Mouse (Mus musculus) heart, embryonic 12.5 days (tissue): ENCODE data around the gene Tmem123. TPM values are rescaled to one million over a fixed set of nuclear protein-coding genes. Genes with fewer than 3 reads are reported as not detected.

Experiments
- ATAC-seq: fragments of 200-750 bp; cut with Nextera tagmentation; 2 replicates; pipeline ENCODE4 v1.8.0; 2017; ENCODE audit warnings: moderate TSS enrichment, moderate library complexity; ENCODE audit not compliant: insufficient number of reproducible peaks, low FRiP score
- H3K27ac ChIP-seq: fragments of 300-500 bp; sonication (generic); 2 replicates; pipeline ENCODE4 v1.5.1; 2016; ENCODE audit warnings: mild to moderate bottlenecking, moderate library complexity; ENCODE audit not compliant: poor library complexity, severe bottlenecking
- H3K27me3 ChIP-seq: fragments of 300-500 bp; sonication (generic); replicated peaks from 2 replicates; pipeline ENCODE4 v1.6.1; 2016; ENCODE audit warnings: mild to moderate bottlenecking, moderate library complexity
- H3K36me3 ChIP-seq: fragments of 300-500 bp; sonication (generic); 2 replicates; pipeline ENCODE4 v1.6.1; 2016; ENCODE audit warnings: mild to moderate bottlenecking, moderate library complexity
- H3K4me1 ChIP-seq: fragments of 300-500 bp; sonication (generic); replicated peaks from 2 replicates; pipeline ENCODE4 v1.6.1; 2016; ENCODE audit warnings: mild to moderate bottlenecking
- H3K4me2 ChIP-seq: fragments of 300-500 bp; sonication (generic); 2 replicates; pipeline ENCODE4 v1.6.1; 2016; ENCODE audit warnings: mild to moderate bottlenecking, moderate library complexity
- H3K4me3 ChIP-seq: fragments of 300-500 bp; sonication (generic); 2 replicates; pipeline ENCODE4 v1.5.1; 2016; ENCODE audit warnings: mild to moderate bottlenecking
- H3K9ac ChIP-seq: fragments of 300-500 bp; sonication (generic); 2 replicates; pipeline ENCODE4 v1.6.1; 2016; ENCODE audit warnings: mild to moderate bottlenecking, moderate library complexity
- H3K9me3 ChIP-seq: fragments of 300-500 bp; sonication (generic); replicated peaks from 2 replicates; pipeline ENCODE4 v1.6.1; 2016; ENCODE audit warnings: mild to moderate bottlenecking, moderate library complexity
- WGBS: fragments of 180-500 bp; shearing (Covaris S2); methylation state at CpG from one replicate; pipeline ENCODE4 v1.1.7; 2016; 5-methylcytosine and 5-hydroxymethylcytosine counted together
- microRNA-seq: library from miRNA; unstranded; fragments of <30 nt; microRNA quantifications from one replicate; pipeline ENCODE4, GENCODE M21; 2017
- polyA plus RNA-seq: library from polyadenylated mRNA; unstranded; fragments of >200 nt; fragmentation: Nextera tagmentation; extraction: Ambion mirVana; gene quantifications from 2 replicates; pipeline ENCODE4 v1.2.1, GENCODE M21; 2016

Tmem123 gene
- polyA plus RNA-seq, 1 experiment from 2014 or later, result 119 TPM

GRCm38 (mm10) chr9:7829531-7830528 lies 66.0 kb downstream of the Tmem123 start:
- Histone ChIP-seq H3K27me3 (no peaks in the 10 kb centered on the region), H3K4me1 (peaks cover 29% of the 10 kb centered on the region), H3K36me3 (peaks cover 24% of the 10 kb centered on the region), H3K4me2 (peak overlapping the region; percentile 44), H3K27ac (peak overlapping the region; percentile 0; the same call in 1 of the 2 replicates), H3K4me3 (no peak overlapping the region), H3K9me3 (no peaks in the 10 kb centered on the region), H3K9ac (no peak overlapping the region)
- 31% methylated on average over 9 of the region's 9 CpGs for WGBS
- peak; percentile 89 for ATAC-seq

GRCm38 (mm10) chr9:7833421-7833820 lies 69.6 kb downstream of the Tmem123 start:
- H3K4me2 ChIP-seq, result peak overlapping the region; percentile 27
- no peaks in the 10 kb centered on the region for H3K9me3 ChIP-seq
- no peak overlapping the region for H3K27ac ChIP-seq
- no peaks in the 10 kb centered on the region for H3K27me3 ChIP-seq
- WGBS, result 86% methylated on average over 6 of the region's 6 CpGs
- H3K36me3 ChIP-seq, result peaks cover 16% of the 10 kb centered on the region
- H3K9ac ChIP-seq, result no peak overlapping the region
- ATAC-seq, result no peak
- H3K4me1 ChIP-seq, result peaks cover 30% of the 10 kb centered on the region
- no peak overlapping the region for H3K4me3 ChIP-seq

DNA sequence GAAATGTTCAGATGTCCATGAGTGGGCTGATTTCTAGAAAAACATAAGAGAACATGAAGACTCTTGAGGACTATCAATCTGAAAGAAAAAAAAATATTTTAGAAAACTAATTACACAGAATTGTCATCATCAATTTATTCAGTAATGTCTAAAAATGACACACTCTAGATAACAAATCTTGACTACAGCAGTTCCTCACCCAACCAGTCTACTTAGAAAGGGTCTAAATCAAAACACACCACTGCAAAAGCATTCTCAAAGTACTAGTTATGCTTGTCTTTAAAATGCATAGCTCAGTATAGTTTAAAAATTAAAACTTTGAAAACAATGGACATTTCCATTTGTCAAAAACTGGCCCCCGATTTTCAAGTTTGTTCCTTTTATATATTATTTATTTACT lies 71.5 kb downstream of the Tmem123 start:
- WGBS, result 81% methylated on average over 1 of the region's 1 CpGs
- Histone ChIP-seq H3K4me2 (no peak overlapping the region), H3K9ac (no peak overlapping the region), H3K36me3 (peaks cover 16% of the 10 kb centered on the region), H3K27ac (no peak overlapping the region), H3K27me3 (no peaks in the 10 kb centered on the region), H3K9me3 (no peaks in the 10 kb centered on the region), H3K4me3 (no peak overlapping the region), H3K4me1 (peaks cover 20% of the 10 kb centered on the region)
- no peak for ATAC-seq

GRCm38 (mm10) chr9:7836331-7836730 lies 72.5 kb downstream of the Tmem123 start:
- no peaks in the 10 kb centered on the region for H3K27me3 ChIP-seq
- peaks cover 20% of the 10 kb centered on the region for H3K4me1 ChIP-seq
- peak overlapping the region; percentile 80 for H3K4me3 ChIP-seq
- H3K36me3 ChIP-seq, result peaks cover 16% of the 10 kb centered on the region
- H3K27ac ChIP-seq, result peak overlapping the region; percentile 100
- peak overlapping the region; percentile 93 for H3K9ac ChIP-seq
- WGBS, result under 1% methylated on average over 16 of the region's 16 CpGs
- H3K4me2 ChIP-seq, result peak overlapping the region; percentile 69
- ATAC-seq, result peak; percentile 44; the same call in 1 of the 2 replicates
- no peaks in the 10 kb centered on the region for H3K9me3 ChIP-seq

- Histone ChIP-seq H3K9ac (peak within 1 kb of the TSS; percentile 93), H3K27me3 (no peaks in the 10 kb centered on the region), H3K4me2 (peak within 1 kb of the TSS; percentile 69), H3K9me3 (no peaks in the 10 kb centered on the region), H3K27ac (peak within 1 kb of the TSS; percentile 100), H3K36me3 (peaks cover 14% of the 10 kb centered on the region), H3K4me1 (peaks cover 17% of the 10 kb centered on the region), H3K4me3 (peak within 1 kb of the TSS; percentile 80)
- peak; percentile 98 for ATAC-seq
- under 1% methylated on average over 68 of the region's 68 CpGs for whole genome bisulfite sequencing
These were observed 73.3 kb downstream of the Tmem123 start, which contains the start of gene Birc2 for GRCm38 (mm10) chr9:7836905-7837805. TSS of gene Birc2 (minus strand) at chr9:7837064.

GRCm38 (mm10) chr9:7837806-7838440 lies 74.1 kb downstream of the Tmem123 start:
- Histone ChIP-seq H3K9ac (peak overlapping the region; percentile 93), H3K4me2 (peak overlapping the region; percentile 69), H3K27me3 (no peaks in the 10 kb centered on the region), H3K9me3 (no peaks in the 10 kb centered on the region), H3K4me1 (peaks cover 17% of the 10 kb centered on the region), H3K36me3 (peaks cover 14% of the 10 kb centered on the region), H3K27ac (peak overlapping the region; percentile 100), H3K4me3 (peak overlapping the region; percentile 80)
- 21% methylated on average over 14 of the region's 14 CpGs for WGBS
- no peak for ATAC-seq

- H3K4me3 ChIP-seq, result no peak overlapping the region
- no peak overlapping the region for H3K9ac ChIP-seq
- H3K36me3 ChIP-seq, result no peaks in the 10 kb centered on the region
- WGBS, result 67% methylated on average over 6 of the region's 6 CpGs
- no peak for ATAC-seq
- H3K27ac ChIP-seq, result no peak overlapping the region
- no peak overlapping the region for H3K4me2 ChIP-seq
- H3K27me3 ChIP-seq, result no peaks in the 10 kb centered on the region
- H3K9me3 ChIP-seq, result no peaks in the 10 kb centered on the region
- 0 out of 2 replicates have a peak, but pooled peaks cover 12% of the 10 kb centered on the region for H3K4me1 ChIP-seq
These were observed 77.4 kb downstream of the Tmem123 start for GRCm38 (mm10) chr9:7841221-7841620.

Small RNAs within 50 kb of the gene (microRNA-seq; reads per million reads assigned to microRNA genes)
- 8.3 reads per million, percentile 22 among the genes with 10 or more reads in this experiment for gene Mir5618

Other genes with a start within 250 kb of the Tmem123 start
- gene Mmp8, start 205.6 kb upstream of the Tmem123 start, polyA plus RNA-seq, result not detected in 2 replicates
- not detected in 2 replicates for gene Mmp27, start 192.6 kb upstream of the Tmem123 start, polyA plus RNA-seq
- gene Mmp20, start 135.8 kb upstream of the Tmem123 start, polyA plus RNA-seq, result not detected in 2 replicates
- not detected in 2 replicates for gene Mmp7, start 72.0 kb upstream of the Tmem123 start, polyA plus RNA-seq
- 26.0 and 28.2 TPM in 2 replicates for gene Birc2, start 73.0 kb downstream of the Tmem123 start, polyA plus RNA-seq
- gene Birc3, start 109.1 kb downstream of the Tmem123 start, polyA plus RNA-seq, result 5.8 and 6.0 TPM in 2 replicates
- 37.6 and 39.7 TPM in 2 replicates for gene Yap1, start 240.6 kb downstream of the Tmem123 start, polyA plus RNA-seq